In genomic region chr8:9060166-9060565, GRCm38 (mm10) we compare ENCODE assay signal across 22 mouse cellular contexts.
DNase-seq lines count a peak whose midpoint lies in the region; ATAC-seq and TF ChIP-seq lines count a peak whose summit lies in the region.
"Had no signal": no experiment of that assay in that cellular context is flagged by ENCODE, and none has a peak within 500 bp of the region (broad histone marks: within the 10 kb centered on the region; RNA-seq: fewer than 3 reads in every experiment).

No protein-coding gene starts in this region.

- ATAC-seq in frontal cortex, adult (ENCODE audit: low TSS enrichment) = peak; percentile 31; the same call in 1 of the 2 replicates
- ATAC-seq: activated CD4-positive, CD25-positive, alpha-beta regulatory T cell, adult 4 months; CD4-positive, CD25-positive, alpha-beta regulatory T cell, adult 4 months; forebrain, embryonic 13.5 days; forebrain, embryonic 15.5 days; forebrain, postnatal 0 days; Patski had no signal

- no peak for TF ChIP-seq CTCF in left cerebral cortex, adult 2 months (IDR thresholded peaks at IDR 0.05)

- intact Hi-C loops in left cerebral cortex, adult 2 months (cut with DNase I) = no loop called here

- no peak overlapping the region for H3K4me3 ChIP-seq in left cerebral cortex, adult 2 months
- H3K4me3 ChIP-seq: embryonic facial prominence, embryonic 10.5 days; embryonic facial prominence, embryonic 12.5 days; forebrain, embryonic 13.5 days; forebrain, embryonic 15.5 days had no signal

- no peak overlapping the region for H3K27ac ChIP-seq in left cerebral cortex, adult 2 months
- H3K27ac ChIP-seq: embryonic facial prominence, embryonic 10.5 days; embryonic facial prominence, embryonic 12.5 days; forebrain, embryonic 13.5 days; forebrain, embryonic 15.5 days had no signal

- no peak for DNase-seq in frontal cortex, postnatal 10 days (ENCODE audit: low spot score in 2 of 2)
- peak; percentile 34 for DNase-seq in left cerebral cortex, adult 11 months (ENCODE audit: low spot score)
- DNase-seq in left cerebral cortex, adult 2 months (ENCODE audit: extremely low spot score in 1 of 2, low spot score in 2 of 2) = no peak
- DNase-seq in brain, adult 2 months (ENCODE audit: low read depth, low spot score) = peak; percentile 64
- no peak for DNase-seq in adrenal gland, postnatal 10 days
- DNase-seq: adrenal gland, adult 8-10 months; adrenal gland, postnatal 25 days; B cell, adult 2 months; cerebellum, adult 11-12 months; cerebellum, adult 2 months; cerebellum, adult 9-10 months; cerebellum, postnatal 10 days; cerebellum, postnatal 25 days; forebrain, postnatal 0 days had no signal

Comparison
In these comparisons a context has a peak if more than half of its experiments do, and no peak if none do; other contexts are left out.
1. DNase-seq: peak in left cerebral cortex, adult 11 months (single experiment) and brain, adult 2 months (single experiment); none in frontal cortex, postnatal 10 days (0 of 2), left cerebral cortex, adult 2 months (0 of 2) and adrenal gland, postnatal 10 days (single experiment).